Comparison of ENCODE assay signal across 1 mouse cellular context in the genomic region with DNA sequence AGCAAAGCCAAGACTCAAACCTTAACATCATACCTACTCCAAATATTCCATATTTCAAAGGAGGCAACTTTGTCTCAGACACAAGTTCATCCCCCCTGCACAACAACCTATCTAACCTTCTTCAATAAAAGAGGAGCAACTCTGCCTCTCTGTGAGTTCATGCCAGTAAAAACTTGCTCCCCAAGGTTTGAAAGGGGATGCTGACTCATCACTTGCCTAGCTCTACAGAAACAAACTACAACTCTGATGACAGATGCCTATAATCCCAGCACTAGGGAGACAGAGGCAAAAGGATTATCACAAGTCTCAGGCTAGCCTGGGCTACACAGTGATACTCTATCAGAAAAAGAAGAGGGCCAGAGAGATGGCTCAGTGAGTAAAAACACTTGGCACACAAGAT.
A peak's percentile ranks its signal among the peaks of the same experiment; 100 is the strongest.
TF ChIP-seq lines count a peak whose summit lies in the region.

No protein-coding gene starts in this region.

TF ChIP-seq in ES-E14, 5 proteins besides CTCF, POLR2A, EP300 and RAD21:
- TF ChIP-seq MAFK (IDR thresholded peaks at IDR 0.05; ENCODE audit: insufficient read depth, low read depth, low read length) (peak; percentile 68), ZC3H11A (IDR thresholded peaks at IDR 0.05; ENCODE audit: borderline replicate concordance, low read depth, low read length) (no peak), CHD2 (IDR thresholded peaks at IDR 0.05; ENCODE audit: low read depth, low read length) (no peak), HCFC1 (IDR thresholded peaks at IDR 0.05; ENCODE audit: borderline replicate concordance, insufficient read depth, low read length) (no peak), ZNF384 (IDR thresholded peaks at IDR 0.05; ENCODE audit: low read depth, low read length) (no peak)
TF ChIP-seq in ES-E14: peak in this region for 1.
